Mouse (Mus musculus) thymus, adult 18-20 months (tissue): ENCODE measurements around the gene Pygl.

ENCODE experiments used
- DNase-seq, 2 experiments: peaks; one replicate each; pipeline ENCODE4 v3.0.0; 2022; ENCODE audit warnings: mixed read lengths in 2 of 2

Pygl gene

DNA sequence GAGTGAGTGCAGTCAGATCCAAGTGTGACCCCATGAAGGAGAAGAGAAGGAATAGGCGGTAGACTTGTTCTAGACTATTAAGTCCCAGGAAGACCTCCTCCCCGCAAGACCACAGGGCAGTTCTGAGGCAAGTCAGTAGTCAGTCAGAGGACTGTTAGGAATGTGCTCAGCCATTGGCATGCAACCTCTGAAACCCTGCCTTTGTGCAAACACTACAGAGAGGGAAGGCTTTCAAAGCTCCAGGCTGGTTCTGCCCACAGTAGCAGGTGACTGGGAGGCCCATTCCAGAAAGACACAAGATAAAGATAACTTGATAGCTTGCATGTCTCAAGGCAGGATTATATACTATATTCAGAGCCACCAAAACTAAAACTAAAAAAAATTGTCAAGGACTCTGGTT is at the start of gene Pygl:
TSS of gene Pygl (minus strand) at position 195 of the 400 bp plus-strand sequence.
- no peak for DNase-seq

DNA sequence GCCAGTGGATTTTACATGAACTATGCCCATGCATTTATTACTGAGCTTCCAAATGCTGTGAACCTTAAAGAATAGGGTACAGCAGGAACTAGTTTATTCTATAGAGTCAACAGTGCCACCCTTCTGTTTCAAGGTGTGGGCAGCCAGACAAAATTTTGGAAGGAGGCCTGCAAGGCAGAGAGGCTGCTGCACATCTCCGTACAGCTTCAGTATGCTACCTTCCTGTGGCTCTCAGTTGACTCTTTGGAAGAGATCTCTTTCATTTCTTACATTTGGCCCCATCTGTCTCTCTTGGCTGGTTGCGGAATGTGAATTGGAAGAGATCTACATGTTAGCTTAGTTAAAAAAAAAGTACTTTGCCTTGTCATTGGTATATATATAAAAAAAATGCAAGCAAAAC is 49.6 kb upstream of the Pygl start:
- DNase-seq: no peak

DNA sequence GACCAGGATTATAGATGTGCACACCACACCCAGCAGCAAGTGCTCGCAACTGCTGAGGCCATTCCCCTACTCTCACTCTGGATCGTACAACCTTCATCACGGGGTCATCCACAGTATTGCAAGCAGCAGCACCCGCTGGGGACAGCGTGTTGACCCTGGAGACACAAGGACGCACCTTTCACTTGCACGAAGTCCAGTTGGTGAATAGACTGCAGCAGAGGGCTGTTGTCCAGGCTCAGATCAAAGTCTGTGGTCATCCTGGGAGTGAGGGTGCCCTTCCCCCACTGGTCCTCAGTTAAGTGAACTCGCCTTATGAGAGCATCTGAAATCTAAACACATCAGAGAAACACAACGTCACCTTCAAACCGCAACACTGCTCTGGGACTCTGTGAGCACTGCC is 49.1 kb upstream of the Pygl start:
- DNase-seq: no peak

DNA sequence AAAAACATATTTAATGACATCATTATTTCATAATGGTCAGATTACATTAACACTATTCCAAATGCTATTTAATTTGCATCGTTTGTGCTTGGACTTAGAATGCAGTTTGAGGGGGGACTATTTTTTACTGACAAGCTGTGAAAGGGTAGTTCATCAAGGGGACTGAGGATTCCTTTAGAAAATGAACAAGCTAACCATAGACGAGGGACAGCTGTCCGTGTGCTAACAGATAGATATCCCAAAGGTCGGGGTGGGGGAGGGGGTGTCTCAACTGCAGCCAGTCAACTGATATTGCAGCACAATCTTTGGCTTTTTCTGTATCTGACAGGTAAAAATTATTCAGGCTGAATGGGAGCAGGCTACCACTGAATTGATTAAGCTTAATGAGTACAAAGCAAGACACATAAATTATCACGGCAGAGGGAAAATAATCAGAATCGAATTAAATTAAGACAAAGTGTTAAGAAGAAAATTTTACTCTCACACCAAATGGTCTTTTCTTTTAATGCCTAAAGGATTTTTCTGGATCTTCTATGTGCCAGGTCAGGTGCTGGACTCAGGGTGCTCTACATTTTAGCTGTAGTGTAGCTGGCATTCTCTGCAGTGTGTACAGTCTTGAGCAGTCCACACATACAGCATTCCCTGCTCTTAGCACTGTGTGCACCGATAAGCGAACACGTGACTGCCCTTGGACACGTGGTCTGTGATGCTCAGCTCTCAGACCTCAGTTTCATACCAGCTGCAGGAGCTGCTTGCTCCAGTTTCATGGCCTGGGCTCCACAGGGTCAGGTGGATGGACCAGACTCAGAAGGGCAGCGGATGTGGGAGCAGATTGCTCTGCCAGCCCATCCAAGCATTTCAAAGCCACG is 46.0 kb upstream of the Pygl start:
- no peak for DNase-seq

DNA sequence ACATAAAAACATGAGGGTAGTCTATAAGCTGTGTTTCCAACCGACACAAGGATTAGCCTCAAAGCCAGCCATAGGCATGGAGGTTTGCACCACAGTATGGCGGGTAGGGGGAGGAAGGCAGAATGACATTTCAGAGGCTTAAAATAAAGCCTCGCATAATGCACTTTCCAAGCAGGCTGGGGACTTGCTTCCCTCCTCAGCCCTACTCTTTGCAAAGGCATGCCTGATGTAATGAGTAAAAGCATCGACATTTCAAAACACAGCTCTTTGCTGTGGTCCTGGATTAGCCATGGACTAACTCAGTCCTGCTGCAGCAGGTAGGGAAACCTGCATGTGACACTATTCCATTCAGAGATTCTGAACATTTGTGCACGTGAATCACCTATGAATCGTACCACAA is 38.4 kb upstream of the Pygl start:
- no peak for DNase-seq

GRCm38 (mm10) chr12:70267314-70267713 is 36.0 kb upstream of the Pygl start:
- no peak for DNase-seq

DNA sequence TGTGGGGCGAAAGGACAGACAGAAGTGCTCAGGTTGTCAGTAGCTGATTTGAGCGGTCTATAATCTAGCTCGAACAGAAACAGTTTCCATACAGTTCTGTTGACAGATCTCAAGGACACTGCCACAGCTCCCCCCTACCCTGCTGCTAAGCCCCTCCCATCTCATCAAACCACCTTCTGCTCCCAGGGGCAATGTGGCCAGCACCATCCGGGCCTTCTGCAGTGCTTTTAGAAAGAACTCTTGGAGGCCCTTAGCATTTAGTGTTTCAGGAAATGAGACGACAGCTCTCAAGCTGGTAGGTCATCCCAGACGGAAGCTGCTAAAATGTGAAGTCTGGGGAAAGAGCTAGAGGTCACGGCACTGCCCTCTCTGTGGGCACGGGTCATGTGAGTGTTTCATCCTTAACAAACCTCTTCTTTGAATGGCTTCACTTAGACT is 35.2 kb upstream of the Pygl start:
- no peak for DNase-seq

- no peak for DNase-seq
These were observed 32.4 kb upstream of the Pygl start for GRCm38 (mm10) chr12:70263721-70264120.

GRCm38 (mm10) chr12:70262271-70262953 is 31.1 kb upstream of the Pygl start:
- no peak for DNase-seq

GRCm38 (mm10) chr12:70251210-70251884 is 20.1 kb upstream of the Pygl start:
- DNase-seq: no peak

DNA sequence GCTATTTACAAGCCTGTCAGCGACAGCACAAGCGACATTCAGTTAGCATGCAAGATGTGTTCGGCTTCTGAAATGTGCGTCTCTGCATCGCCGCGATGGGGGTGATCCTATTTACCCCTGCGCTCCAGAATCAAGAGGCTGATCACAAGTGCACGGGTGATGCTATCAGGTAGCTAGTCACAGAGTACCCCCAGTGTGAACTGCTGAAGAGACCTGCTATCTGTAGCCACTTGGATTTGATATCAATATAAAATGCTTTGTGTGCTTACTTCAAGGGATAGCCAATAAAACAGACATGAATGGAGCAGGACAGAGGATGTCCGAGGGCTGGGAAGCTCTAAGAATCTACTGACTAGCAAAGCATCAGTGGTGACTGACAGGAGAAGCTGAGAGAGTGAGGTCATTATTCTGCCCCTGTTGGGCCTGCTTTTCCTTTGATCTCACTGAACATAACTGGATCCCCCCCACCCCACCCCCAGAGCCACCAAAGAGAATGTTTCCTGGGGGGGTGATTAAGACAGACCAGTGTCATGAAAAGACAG is 18.4 kb upstream of the Pygl start:
- DNase-seq: no peak

DNA sequence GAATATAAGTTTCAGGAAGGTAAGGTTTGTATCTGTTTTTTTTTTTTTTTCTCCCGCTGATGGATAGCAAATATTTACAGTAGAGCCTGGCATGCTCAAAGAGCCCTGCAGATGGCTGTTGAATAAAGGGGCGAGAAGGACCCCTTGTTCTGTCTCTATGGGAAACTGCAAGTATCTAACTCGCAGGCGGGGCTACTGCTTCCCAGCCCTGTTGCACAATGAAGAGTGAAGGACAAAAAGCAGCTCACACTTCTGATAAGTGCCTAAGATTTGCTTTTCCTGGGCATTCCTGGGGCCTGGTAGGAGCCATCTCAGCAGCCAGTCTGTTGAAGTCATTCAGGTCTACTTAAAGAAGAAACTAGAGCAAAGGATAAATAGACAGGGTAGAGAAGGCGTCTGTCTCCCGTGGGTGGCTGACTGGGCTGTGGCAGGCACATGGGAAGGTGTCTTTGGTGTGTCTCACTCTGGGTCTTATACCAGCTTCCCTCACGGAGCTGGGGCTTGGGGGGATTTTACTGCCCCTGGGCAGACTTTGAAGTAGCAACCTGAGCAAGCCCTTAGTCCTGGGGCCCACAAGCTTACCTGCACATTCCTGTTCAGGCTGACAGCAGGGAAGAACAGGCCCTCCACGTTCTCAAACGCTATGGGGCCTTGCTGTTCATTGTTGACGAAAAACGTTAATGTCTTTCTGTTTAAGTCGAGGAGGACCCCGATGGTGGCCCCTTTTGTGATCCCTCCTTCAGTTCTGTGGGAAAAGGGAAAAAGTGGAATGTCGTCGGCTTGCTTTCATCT is 16.6 kb upstream of the Pygl start:
- no peak for DNase-seq

GRCm38 (mm10) chr12:70242550-70242949 is 11.3 kb upstream of the Pygl start:
- no peak for DNase-seq

- no peak for DNase-seq
These were observed 8.5 kb upstream of the Pygl start for GRCm38 (mm10) chr12:70239741-70240140.

DNA sequence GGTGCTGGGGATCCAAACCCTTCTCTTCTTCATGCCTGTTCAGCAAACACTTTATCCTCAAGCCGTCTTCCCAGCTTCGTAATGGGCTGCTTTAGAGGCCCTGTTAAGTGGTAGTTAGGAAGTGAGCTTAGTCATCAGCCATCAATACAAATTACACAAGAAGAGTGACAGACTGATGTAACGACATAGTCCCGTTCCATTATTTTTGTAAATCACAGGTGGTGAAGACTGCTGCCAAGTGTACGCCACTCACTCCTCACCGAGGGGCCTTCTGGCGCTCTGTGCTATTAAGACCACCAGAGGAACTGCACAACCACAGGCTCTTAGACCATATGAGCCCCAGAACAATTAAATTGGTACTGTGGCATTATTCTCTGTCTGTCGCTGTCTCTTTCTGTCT is 7.3 kb upstream of the Pygl start:
- DNase-seq: no peak

GRCm38 (mm10) chr12:70234938-70235484 is 3.7 kb upstream of the Pygl start:
- DNase-seq: no peak

GRCm38 (mm10) chr12:70234411-70234810 is 3.1 kb upstream of the Pygl start:
- DNase-seq: no peak

- DNase-seq: no peak
These were observed 2.5 kb upstream of the Pygl start for GRCm38 (mm10) chr12:70233637-70234315.

DNA sequence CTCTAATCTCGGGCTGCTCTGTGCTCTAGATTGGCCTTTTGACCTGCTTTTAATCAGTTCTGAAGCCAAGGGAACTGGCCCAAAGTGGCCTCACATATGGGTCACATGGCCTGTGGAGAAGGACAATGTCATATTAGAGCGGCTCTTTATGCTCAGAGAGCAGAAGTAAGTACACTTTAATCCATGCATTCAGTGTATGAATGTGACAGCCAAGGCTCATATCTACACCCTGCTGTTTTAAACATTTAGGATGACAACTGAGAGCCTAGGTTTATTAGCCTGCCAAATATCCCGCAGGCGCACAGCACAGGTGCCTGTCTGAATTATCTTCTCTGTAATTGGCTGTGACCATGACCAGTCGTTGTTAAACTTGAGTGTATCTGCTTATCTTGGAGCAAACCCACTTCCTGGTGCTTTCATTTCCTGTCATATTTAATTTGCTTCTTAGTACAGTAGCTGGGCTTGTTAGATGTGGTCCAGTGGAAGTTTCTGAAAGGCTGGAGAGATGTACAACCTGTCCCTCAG is 794 bp upstream of the Pygl start:
- DNase-seq: no peak

GRCm38 (mm10) chr12:70228155-70228554 is 3.1 kb downstream of the Pygl start:
- DNase-seq: no peak
